Mouse (Mus musculus): Measurements from ENCODE around the gene 5730522E02Rik.

Gene 5730522E02Rik

DNA sequence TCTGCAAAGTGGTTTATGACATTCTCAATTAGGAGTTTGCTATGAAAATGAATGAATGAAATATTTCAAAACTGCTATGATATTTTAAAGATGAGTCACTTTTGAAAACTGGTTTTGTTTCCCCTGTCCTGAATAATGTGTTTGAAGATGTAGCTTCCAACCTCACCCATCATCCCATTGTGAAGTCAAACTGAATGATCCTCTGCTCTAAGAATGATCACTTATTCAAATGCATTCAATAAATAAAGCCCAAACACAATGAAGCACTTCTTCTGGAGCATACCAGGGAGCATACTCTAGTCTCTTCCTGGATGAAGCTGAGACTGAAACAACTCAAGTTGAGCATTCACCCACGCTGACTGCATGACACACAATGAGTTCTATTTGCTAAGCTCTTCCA is 438.3 kb downstream of the 5730522E02Rik start:
- no peak for DNase-seq

DNA sequence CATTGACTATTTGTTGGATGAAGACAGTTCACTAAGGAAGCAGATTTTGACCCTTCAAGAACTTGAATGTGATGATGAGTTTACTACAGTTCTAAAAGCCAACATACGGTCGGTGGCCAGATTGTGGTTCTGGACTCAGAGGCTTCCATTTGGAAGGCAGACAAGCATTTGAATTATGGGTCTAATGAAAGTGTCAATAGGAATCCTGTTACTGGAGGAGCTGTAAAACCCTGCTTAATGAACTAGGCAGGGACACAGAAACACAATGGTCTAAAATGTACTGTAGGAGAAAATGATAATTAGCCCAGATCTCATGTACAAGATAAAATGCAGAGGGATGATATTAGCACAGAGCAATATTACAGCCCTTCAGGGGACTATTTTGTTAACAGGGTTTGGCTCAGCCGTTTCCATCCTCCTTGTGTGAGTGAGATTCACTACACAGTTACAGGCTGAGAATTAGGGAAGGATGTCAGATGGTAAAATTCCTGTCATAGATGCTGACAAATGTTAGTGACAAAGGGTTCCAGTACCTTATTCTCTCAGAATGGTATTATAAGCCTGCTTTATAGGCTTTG is 439.5 kb downstream of the 5730522E02Rik start:
- no peak for DNase-seq

DNA sequence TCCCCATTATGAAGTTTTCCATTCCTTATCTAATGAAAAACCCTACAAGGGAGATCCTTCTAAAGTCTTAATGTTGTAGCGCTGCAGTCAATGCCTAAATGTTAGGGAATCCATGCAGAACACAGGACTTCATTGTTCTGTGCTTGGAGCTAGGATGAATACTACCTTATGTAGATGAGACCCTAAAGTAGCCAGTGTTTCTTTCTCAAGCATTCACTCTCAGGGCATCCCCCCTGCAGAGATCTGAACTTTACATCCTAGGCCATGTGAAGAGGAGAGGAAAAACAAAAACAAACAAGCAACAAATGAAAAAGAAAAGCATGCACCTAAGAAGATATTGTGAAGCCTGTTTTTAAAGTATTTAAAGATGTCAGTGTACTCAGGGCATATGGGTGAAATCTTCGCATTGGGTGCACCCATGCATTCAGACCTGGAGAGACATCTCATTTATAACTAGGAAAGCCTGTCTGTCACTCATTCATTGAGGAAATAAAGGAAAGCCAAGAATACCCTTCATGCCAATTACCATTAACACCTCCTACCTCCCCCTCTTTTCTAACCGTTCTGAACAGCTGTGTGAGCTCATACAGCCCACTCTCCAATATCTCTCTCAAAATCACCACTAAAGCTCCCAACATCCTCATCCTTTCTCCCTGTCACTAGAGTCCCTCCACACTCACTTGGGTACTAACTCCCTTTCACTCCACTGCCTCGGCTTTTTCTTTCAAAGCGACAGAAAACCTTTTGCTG is 442.8 kb downstream of the 5730522E02Rik start:
- DNase-seq = no peak

DNA sequence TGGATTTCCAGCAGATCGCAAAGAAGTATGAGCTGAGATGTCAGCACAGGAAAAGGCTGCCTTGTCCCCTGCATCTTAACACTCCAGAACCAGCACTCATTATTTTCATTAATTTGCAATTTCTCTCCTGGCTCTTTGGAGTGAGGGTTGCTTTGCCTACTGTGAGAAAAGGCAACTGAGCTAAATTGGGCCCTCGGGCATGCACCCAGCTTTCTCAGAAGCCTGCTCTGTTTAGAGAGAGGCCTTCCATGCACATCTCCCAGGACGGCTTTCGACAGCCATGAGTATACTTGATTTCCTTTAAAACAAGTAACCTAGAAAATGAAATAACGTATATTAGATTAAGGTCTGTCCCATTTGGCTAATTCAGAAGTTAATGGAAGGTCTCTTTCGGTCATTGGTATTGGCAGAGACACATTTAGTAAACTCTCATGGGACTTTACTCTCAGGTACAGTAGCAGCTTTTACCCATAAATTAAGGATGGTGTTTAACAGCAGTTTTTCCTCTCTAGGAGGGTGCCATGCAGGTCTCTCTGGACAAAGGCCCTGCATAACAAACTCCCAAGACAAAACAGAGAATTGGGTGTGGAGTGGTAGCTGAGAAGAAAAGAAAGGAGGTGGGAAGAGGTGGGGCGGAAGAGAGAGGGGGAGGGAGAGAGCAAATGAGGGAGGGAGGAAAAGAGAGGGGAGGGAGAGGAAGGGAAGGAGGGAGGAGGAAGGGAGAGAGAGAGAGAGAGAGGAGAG is 457.2 kb downstream of the 5730522E02Rik start:
- DNase-seq = peak in 1 of 2 experiments; percentile 5

DNA sequence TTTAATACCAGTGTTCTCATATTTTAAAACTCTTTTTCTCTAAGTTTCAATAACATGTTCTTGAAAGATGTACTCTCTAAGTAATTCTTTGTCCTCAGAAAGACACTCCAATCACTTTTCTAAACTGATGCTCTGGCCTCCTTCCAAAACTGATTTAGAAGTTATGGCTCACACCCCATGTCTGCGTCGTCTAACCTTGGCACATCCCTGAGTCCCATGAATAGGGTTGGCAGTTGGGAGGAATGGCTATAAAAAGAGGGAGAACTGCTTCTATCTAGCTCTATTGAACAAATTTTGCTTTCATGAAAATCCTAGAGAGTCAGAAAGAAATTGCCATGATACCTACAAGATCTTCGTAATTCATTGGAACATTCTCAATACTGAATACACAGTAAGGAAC is 458.1 kb downstream of the 5730522E02Rik start:
- DNase-seq = no peak

DNA sequence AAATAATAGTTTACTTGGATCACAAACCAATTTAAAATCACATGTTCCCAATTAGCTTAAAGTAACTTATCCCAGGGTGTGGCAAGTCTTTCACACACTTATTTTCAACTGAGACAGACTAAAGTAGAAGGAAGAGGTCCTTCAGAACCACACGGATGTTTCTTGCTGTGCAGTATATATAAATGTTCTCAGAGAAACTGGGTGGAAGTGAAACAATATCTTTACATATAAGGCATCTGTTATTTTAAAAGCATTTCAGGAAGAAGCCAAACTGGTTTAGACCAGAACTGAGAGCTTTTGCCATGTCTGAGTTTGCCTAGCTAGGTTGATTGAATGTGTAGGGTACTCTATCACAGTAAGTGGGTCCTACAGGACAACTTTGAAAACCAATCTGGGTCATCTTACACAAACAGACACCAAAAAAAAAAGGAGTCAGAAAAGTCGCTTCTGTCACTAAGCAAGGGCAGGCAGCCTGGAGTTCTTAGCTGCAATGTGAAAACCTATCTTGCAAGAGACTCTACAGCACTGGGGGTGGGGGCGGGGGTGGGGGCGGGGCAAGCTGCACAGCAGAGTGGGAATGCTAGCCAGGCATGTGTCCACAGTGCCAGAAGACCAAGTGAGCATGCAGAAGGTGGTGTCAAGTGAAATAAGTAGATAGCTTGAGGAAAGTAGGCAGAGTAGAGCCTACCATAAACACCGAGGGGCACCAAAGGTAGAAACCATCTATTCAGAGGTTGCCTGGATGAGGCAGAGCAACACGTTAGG is 463.3 kb downstream of the 5730522E02Rik start:
- peak in 1 of 2 experiments; percentile 12 for DNase-seq

DNA sequence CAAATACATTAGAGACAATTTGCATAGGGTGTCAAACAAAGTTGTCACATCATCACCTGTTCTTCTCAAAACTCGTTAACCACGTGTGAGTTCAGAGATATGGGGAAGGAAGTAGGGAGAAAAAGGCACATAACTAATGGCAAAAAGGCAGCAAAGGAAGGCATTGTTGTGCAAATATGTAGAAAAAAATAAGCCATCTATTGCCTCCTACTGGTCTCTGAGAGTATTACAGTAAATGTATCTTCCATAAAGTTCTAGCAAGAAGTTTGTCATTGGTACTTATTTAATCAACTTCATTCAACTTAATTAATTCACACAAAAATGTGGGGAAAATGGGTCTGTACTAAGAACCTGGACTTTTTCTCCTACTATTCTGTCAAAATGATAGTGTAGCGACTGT is 466.9 kb downstream of the 5730522E02Rik start:
- no peak for DNase-seq

DNA sequence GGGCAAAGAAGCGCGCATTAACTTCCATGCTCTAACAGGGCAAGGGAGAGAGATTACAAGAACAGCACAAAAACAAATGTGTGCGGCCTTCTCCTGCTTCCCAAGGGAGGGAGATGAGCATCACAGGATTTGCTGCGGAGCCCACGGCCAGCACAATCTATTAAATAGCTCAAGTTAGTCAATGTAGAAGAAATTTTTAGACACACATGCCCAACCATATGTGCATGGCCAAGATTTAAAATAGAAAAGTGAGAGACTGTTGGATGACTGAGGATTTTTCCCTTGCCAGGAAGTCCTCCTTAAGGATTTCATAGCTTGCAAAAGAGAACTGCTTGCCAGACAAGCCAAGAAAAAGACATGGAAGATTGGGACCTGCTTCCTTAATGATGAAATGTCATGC is 473.3 kb downstream of the 5730522E02Rik start:
- DNase-seq = no peak

DNA sequence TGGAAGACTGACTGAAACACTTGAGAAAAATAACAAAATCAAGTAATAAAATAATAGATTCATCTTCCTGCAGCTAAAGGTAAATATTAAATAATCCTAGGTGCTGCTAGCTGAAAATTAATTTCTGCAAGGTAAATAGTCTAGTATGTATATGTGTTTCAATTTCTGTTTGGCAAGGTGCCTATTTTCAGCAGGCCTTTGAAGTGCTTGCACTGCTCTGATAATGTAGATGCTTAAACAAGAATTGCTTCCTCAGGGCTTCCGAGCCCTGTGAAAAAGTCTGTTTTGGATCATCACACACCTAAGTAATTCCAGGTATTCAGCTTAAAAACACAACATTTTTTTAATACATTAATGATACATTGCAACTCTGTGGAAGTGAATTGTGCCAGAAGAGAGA is 481.1 kb downstream of the 5730522E02Rik start:
- no peak for DNase-seq

DNA sequence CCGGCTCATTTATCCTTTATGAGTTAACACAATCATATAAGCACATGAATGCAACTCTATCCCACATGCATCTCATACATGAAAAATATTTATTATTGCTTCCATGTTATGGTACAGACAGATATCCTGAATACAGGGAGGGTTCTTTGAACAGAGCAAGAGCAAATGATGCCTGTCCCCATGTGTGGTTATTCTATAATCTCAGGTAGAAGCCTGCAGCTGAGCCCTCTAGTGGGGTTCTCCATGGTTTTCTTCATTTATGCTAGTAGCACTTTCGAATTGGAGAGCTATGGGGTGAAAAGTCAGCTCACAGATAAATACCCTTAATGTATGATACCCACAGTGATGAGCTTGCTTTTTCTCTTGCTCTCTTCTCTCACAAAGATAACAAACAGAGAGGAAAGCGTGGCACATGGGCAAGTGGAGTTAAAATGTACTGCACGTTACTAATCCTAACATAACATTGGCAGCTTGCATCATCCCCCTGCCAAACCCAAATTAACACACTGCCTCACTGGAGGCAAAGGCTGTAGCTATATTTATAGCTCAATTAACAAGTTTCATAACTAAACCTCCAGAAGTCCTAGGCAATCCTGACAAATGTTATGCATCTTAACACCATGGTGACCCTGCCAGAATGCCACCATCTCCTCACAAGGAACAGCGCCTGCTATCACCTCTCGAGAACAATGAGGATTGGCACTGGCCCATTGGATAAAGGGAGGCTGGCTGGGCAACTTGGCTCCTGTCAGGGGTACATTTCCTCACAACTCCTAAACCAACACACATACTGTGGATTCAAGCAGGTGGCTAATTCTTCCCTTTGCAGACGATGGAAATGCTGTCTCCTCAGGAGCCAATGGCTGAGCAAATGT is 494.9 kb downstream of the 5730522E02Rik start:
- peak; percentile 71 to 74 for DNase-seq

DNA sequence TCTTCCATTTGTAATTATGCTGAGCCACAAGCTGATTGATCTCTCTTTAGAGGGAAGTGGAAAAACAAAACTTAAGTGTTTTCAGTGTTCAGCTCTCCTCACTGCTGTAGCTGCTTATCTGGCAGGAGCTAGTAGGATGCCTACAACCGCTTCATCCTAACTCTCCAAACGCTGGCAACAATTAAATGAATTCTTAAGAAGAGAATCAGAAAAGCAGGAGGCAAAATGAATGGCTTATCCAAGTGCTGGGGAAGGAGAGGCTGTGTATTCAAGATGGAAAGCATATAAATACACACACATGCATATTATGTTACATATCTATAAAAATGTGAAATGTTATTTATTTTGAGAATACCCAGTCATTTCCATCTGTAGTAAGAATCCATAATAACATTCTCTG is 500.0 kb downstream of the 5730522E02Rik start:
- DNase-seq = no peak

DNA sequence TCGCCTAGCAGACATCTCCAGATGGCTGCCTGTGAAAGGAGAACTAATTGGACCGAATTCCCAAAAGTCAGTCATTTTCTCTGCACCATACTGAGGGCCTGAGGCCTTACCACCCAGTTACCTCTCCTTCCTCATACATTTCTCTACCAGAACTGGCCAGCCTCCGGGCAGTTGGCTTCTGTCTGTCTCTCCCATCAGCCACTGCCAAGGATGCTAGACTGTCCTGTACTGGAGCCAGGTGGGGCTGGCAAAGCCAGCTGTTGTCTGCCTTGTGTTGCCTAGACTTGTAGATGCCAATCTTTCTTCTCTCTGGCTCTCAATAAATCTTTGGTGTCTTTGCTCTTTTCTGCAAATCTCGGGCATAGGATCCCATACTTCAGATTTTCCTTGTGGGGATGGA is 500.7 kb downstream of the 5730522E02Rik start:
- DNase-seq = peak; percentile 81 to 90

DNA sequence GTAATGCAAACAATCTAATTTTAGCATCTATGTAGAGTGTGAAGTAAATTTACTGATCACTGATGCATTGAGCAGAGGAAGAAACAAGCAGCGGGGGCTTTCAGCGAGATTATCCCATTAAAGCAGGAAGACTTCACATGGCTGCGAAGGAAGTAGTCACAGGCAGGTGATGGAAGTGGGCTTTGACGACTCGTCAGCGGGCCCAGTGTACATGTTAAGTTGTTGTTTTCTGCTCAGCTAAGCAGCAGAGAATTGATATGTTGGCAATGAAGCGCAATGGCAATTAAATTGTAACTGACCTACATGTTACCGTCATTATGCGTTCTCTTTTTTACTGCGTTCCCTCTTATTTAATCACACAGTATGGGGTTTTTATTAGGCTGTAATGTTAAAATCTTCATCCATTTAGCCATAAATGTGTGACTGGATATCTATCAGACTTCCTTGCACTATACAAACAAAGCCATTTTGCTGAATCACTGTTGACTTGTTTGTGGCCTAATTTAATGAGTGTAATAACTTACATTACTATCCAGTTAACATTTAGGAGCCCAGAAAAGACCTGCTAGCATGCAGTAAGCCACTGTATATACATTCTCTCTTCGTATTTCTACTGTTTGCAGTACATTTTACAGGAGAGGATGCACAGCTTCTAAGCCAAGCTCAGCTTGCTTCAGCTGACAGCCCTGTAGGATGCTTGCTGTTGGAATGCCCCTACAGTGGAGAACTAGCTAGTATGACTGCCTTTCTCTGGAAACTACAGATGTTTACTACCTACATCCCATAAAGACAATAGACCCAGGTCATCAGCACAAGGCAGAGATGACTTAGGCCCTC is 506.0 kb downstream of the 5730522E02Rik start:
- DNase-seq = peak; percentile 24 to 35

DNA sequence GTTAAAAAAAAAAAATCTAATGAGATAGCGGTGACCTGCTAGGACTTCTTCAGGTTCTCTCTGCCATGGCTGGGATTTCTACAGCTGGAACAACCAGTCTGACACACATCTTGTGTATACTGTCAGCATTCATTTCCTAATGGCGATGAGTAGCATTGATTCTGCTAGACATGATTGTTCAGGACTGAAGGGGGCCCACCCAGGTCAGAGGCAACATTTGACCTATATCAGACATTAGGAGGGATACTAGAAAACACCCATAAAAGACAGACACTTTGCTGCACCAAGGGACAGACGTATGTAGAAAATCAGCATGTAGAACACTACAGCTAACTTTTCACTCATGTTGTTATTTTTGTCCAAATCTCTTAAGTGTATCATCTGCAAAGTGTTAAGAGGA is 507.8 kb downstream of the 5730522E02Rik start:
- DNase-seq = no peak

DNA sequence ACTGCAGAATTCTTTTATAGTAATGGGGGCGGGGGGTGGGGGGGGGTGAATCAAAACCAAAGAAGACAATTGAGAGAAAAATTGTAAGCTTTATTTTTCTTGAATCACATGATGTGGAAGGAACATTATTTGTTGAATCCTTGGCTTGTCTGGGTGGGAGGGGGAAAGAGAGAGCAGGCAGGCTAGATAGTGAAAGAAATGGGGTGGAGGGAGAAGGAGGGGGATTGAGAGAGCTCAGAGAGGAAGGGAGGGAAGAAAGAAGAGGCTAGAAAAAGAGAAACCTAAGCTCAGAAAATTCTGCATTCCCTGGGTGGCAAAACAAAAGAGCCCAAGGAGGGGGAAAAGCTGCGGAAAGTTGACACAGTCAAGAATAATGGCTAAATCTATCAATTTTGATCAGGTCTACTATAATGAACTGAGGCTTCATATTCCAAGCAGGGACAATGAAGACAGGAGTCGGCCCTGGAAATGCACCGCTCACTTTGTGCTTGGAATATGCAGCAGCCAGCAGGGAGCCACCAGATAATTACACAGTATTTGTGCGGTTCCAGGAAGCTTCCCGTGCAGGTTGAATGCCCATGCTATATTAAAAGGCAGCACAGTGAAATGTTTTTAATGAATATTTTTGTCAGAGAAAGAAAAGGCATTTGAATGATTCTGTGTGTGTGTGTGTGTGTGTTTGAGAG is 512.9 kb downstream of the 5730522E02Rik start:
- peak; percentile 26 to 34 for DNase-seq

DNA sequence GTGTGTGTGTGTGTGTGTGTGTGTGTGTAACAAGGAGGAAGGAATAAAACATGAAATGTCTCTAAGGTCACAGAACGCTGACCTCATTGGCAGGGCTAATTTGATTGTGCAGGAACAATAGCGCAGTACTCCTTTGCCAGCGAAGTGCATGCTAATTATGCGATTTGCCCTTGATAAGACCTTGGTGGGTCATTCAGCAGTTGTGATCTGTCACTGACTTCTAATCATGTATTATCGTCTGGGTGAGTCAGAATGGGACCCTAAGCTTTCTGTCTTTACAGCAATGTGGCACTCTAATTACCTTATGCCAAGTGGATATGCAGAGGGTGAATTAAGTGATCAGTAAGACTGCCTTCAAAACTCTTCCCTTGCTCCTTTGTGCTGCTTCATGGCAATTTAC is 514.4 kb downstream of the 5730522E02Rik start:
- DNase-seq = no peak

DNA sequence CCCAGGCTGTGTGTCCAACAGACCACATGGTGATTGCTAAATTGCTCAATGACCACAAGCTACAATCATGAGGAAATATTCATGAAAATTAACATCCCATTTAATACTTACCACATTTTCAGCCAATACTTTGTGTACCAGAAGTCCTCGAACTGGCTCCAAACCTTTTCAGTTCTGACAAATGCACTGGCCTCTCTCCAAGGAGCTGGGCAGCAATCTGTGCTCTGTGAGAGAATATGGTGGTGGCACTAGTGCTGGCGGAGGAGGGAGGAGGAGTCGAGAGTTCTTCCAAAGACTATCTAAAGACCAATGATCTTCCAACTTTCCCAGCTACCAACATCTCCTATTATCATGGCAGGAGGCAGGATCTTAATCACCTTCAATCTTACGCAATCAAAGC is 525.8 kb downstream of the 5730522E02Rik start:
- DNase-seq = peak; percentile 69 to 78

DNA sequence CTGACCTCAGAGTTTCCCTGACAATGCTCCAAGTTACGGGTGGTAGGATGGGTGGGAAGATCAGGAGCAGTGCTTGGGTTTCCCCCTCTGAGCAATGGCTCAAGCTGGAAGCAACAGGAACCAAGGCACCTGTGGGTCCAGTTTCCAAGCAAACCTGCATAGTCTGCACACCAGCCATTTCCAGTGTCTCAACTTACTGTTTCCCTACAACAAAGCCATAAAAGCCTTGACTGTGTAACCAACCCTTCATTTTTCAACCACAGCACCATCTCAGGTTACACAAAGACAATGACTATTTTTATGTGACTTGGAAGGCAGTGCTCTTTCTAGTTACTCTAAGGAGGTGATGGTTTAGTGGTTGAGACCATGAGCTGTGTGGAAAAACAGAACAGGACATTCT is 530.7 kb downstream of the 5730522E02Rik start:
- DNase-seq = no peak

DNA sequence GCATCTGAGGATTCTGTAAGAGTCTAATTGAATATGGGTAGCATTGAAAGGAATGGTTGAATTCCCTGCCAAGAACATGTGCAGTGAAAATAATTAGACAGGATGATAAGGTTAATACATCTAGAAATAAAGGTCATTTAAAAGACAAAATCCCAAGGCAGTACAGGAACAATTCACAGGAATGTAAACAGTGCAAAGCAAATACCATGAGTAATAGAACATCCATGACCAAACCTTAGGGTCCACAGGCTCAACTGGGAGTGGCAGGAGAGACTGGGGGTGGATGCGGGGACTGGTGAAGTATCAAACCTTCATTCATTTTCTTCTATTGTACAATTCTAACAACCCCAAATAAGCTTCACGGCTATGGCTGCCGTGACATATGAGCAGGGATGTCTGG is 536.4 kb downstream of the 5730522E02Rik start:
- DNase-seq = no peak

DNA sequence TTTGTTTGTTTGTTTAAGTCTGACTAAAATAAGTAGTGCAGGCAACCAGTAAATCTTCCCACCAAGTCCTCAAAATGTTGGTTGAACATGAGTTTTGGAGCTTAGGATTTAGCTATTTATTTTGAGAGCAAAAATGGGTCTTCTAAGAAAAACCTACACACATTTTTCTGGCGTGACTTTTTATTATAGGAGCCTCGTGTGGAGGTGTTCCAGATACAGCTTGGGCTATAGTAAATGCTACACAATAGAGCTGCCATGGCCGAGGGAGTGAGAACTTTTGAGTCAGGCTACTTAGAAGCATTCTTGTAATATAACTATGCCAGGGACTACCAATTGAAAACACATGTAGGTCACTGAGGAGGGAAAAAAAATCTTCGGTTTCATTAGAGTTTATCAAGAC is 540.5 kb downstream of the 5730522E02Rik start:
- no peak for DNase-seq
